Mouse (Mus musculus): ENCODE data around the gene Pkig.

DNA sequence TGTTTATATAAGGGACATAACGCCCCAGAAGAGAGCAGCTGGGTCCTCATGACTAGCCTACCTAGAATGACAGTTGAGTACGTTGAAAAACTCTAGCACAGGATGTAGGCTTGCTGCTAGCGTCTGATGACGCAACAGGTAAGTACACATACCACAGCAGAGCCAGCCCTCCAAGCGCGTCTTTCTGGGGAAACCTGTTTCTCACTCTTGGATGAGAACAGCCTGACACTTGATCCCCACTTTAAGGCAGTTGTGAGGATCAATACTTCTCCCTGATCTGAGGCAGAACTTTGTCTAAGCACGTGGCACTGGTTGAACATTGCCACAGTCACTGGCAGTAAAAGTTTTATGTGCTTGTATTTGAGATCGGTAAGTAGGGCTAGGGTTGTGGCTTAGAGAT is 37.7 kb upstream of the Pkig start:
- no peak for TF ChIP-seq POLR2A (IDR thresholded peaks at IDR 0.05; ENCODE audit: insufficient read depth, low read depth, low read length)
- TF ChIP-seq CTCF (IDR thresholded peaks at IDR 0.05) = no peak
